Mouse (Mus musculus): Measurements from ENCODE around the gene Zic4.

GRCm38 (mm10) chr9:91351961-91352411, 10.2 kb upstream of the Zic4 start:
- TF ChIP-seq CTCF (IDR thresholded peaks at IDR 0.05; ENCODE audit: borderline replicate concordance, insufficient read depth, low read depth, low read length), result no peak
- TF ChIP-seq POLR2A (IDR thresholded peaks at IDR 0.05; ENCODE audit: borderline replicate concordance, insufficient read depth, low read length), result no peak
